Mouse (Mus musculus) liver, embryonic 16.5 days (tissue): Measurements from ENCODE around the gene Prdm5. TPM values are rescaled to one million over a fixed set of nuclear protein-coding genes. Genes with fewer than 3 reads are reported as not detected.

Source experiments
- ATAC-seq: fragments of 200-750 bp; cut with Nextera tagmentation; 2 replicates; pipeline ENCODE4 v1.8.0; 2017; ENCODE audit warnings: low read depth, mild to moderate bottlenecking, moderate number of reproducible peaks, moderate library complexity
- H3K27ac ChIP-seq: fragments of 300-500 bp; sonication (generic); 2 replicates; pipeline ENCODE4 v1.5.1; 2014; ENCODE audit warnings: mild to moderate bottlenecking, low read length
- H3K27me3 ChIP-seq: fragments of 300-500 bp; sonication (generic); 2 replicates; pipeline ENCODE4 v1.6.1; 2014; ENCODE audit warnings: low read depth, low read length, mixed read lengths; ENCODE audit not compliant: control insufficient read depth, insufficient read depth
- H3K36me3 ChIP-seq: fragments of 300-500 bp; sonication (generic); 2 replicates; pipeline ENCODE4 v1.6.1; 2014; ENCODE audit warnings: mild to moderate bottlenecking; ENCODE audit not compliant: control insufficient read depth, insufficient read depth
- H3K4me1 ChIP-seq: fragments of 300-500 bp; sonication (generic); 2 replicates; pipeline ENCODE4 v1.6.1; 2014; ENCODE audit warnings: low read depth, low read length, mixed read lengths; ENCODE audit not compliant: control insufficient read depth
- H3K4me2 ChIP-seq: fragments of 300-500 bp; sonication (generic); 2 replicates; pipeline ENCODE4 v1.6.1; 2014; ENCODE audit warnings: low read depth, low read length, mixed read lengths
- H3K4me3 ChIP-seq: fragments of 300-500 bp; sonication (generic); 2 replicates; pipeline ENCODE4 v1.5.1; 2014; ENCODE audit warnings: low read depth, mild to moderate bottlenecking, low read length
- H3K9ac ChIP-seq: fragments of 300-500 bp; sonication (generic); 2 replicates; pipeline ENCODE4 v1.6.1; 2014; ENCODE audit warnings: low read depth, low read length
- H3K9me3 ChIP-seq: fragments of 300-500 bp; sonication (generic); replicated peaks from 2 replicates; pipeline ENCODE4 v1.6.1; 2016; ENCODE audit warnings: low read length; ENCODE audit not compliant: control insufficient read depth
- WGBS: fragments of 180-500 bp; shearing (Covaris S2); extraction: QIAGEN DNeasy Blood & Tissue Kit; methylation state at CpG from one replicate; pipeline ENCODE4 v1.1.7; 2014; ENCODE audit not compliant: insufficient replicate concordance; 5-methylcytosine and 5-hydroxymethylcytosine counted together
- polyA plus RNA-seq: library from polyadenylated mRNA; unstranded; fragments of >200 nt; fragmentation: Nextera tagmentation; extraction: Ambion mirVana; gene quantifications from 2 replicates; pipeline ENCODE4 v1.2.1, GENCODE M21; 2015

Gene Prdm5
- polyA plus RNA-seq, 1 experiment from 2014 or later = 1.5 TPM

GRCm38 (mm10) chr6:65850221-65850620, 71.4 kb downstream of the Prdm5 start:
- no peak overlapping the region for H3K4me3 ChIP-seq
- no peaks in the 10 kb centered on the region for H3K27me3 ChIP-seq
- no peak overlapping the region for H3K9ac ChIP-seq
- H3K4me1 ChIP-seq = no peaks in the 10 kb centered on the region
- no peak overlapping the region for H3K4me2 ChIP-seq
- 69% methylated on average over 3 of the region's 3 CpGs for WGBS
- no peaks in the 10 kb centered on the region for H3K36me3 ChIP-seq
- no peaks in the 10 kb centered on the region for H3K9me3 ChIP-seq
- H3K27ac ChIP-seq = no peak overlapping the region
- no peak for ATAC-seq

DNA sequence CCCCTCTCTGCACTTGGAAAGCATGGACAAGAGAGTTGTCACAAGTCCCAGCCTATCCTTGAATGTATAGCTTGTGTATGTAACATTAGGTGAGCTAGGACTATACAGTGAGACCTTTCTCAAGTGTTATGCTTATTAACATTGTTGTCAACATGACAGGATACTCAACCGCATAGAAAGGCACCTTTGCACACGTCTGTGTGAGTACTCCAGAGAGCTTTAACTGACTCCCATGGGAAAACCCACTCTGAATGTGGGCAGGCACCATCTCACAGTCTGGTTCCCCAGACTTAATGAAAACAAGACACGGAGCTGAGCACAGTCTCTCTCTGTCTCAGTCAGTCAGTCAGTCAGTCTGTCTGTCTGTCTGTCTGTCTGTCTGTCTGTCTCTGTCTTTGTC, 75.2 kb downstream of the Prdm5 start:
- no peaks in the 10 kb centered on the region for H3K27me3 ChIP-seq
- no peaks in the 10 kb centered on the region for H3K36me3 ChIP-seq
- H3K9ac ChIP-seq = no peak overlapping the region
- H3K27ac ChIP-seq = no peak overlapping the region
- no peaks in the 10 kb centered on the region for H3K9me3 ChIP-seq
- H3K4me2 ChIP-seq = no peak overlapping the region
- WGBS = 60% methylated on average over 3 of the region's 3 CpGs
- no peaks in the 10 kb centered on the region for H3K4me1 ChIP-seq
- ATAC-seq = no peak
- no peak overlapping the region for H3K4me3 ChIP-seq

DNA sequence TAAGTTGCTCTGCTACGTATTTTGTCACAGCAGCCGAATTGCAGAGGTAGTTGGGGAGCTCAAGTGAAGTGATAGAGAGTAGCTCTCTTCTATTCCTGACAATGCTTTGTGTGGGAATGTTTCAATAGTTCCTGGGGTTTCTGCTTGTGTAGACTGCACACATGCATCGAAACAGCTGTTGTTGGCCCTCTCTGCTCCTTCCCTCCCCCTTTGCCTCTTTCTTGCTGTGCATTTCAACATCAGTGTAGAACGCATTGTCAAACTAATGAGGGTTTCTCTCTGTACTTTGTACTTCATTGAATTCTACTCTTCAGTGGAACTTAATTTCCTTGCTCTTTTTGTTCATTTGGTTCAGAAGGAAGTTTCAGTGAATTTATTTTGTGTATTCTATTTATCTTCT, 75.8 kb downstream of the Prdm5 start:
- Histone ChIP-seq H3K9me3 (no peaks in the 10 kb centered on the region), H3K36me3 (no peaks in the 10 kb centered on the region), H3K4me2 (no peak overlapping the region), H3K27me3 (no peaks in the 10 kb centered on the region), H3K27ac (no peak overlapping the region), H3K4me1 (no peaks in the 10 kb centered on the region), H3K4me3 (no peak overlapping the region), H3K9ac (no peak overlapping the region)
- WGBS = 73% methylated on average over 4 of the region's 4 CpGs
- no peak for ATAC-seq

DNA sequence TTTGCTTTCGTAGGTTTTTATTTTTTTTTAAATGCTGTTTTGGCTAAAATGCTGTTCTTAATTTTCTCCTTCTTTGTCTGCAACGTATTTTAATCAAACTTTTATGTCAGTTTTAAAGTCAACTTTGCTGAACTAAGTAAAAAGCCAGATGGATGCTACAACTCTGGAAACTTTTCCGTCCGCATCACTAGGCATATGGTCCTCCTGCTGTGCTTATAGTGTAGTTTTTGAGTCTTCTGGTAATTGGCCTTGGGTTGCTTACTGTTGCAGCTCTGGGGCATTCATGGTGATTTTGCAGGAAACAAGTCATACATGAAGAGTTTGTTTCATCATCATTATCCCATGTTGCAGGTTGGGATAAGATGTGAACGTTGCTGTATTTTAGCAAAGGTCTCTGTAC, 81.8 kb downstream of the Prdm5 start:
- ATAC-seq = no peak
- Histone ChIP-seq H3K4me3 (no peak overlapping the region), H3K9ac (no peak overlapping the region), H3K27me3 (no peaks in the 10 kb centered on the region), H3K27ac (no peak overlapping the region), H3K36me3 (no peaks in the 10 kb centered on the region), H3K9me3 (no peaks in the 10 kb centered on the region), H3K4me2 (no peak overlapping the region), H3K4me1 (no peaks in the 10 kb centered on the region)
- 67% methylated on average over 5 of the region's 5 CpGs for WGBS

DNA sequence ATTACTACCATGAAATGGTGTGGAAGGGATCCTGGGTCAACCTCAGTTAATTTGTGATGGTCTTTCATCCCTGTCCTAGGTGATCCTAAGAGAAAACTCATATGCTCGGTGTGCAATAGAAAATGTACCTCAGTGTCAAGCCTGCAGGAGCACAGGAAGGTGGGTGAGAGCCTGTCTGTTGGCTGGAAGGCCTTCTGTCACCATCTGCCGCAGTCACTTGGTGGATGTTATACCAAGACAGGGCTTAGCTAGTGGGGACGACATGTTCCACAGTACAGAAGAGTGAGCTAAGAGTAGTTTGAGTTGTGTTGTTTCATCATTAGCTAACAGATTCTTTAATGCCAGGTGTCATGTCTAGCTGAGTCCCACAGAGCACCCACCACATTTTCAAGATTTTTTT, 84.0 kb downstream of the Prdm5 start:
- 73% methylated on average over 3 of the region's 3 CpGs for WGBS
- H3K4me2 ChIP-seq = no peak overlapping the region
- H3K27ac ChIP-seq = no peak overlapping the region

GRCm38 (mm10) chr6:65864233-65864632, 85.4 kb downstream of the Prdm5 start:
- no peaks in the 10 kb centered on the region for H3K36me3 ChIP-seq
- H3K4me1 ChIP-seq = no peaks in the 10 kb centered on the region
- 73% methylated on average over 3 of the region's 3 CpGs for WGBS
- no peak overlapping the region for H3K9ac ChIP-seq
- H3K4me3 ChIP-seq = no peak overlapping the region
- no peaks in the 10 kb centered on the region for H3K27me3 ChIP-seq
- H3K27ac ChIP-seq = no peak overlapping the region
- ATAC-seq = no peak
- no peak overlapping the region for H3K4me2 ChIP-seq
- no peaks in the 10 kb centered on the region for H3K9me3 ChIP-seq

More for the DNA sequence above, 84.0 kb downstream of the Prdm5 start:
- H3K36me3 ChIP-seq = no peaks in the 10 kb centered on the region
- H3K9ac ChIP-seq = no peak overlapping the region
- H3K4me1 ChIP-seq = no peaks in the 10 kb centered on the region
- no peak overlapping the region for H3K4me3 ChIP-seq
- ATAC-seq = no peak
- no peaks in the 10 kb centered on the region for H3K9me3 ChIP-seq
- no peaks in the 10 kb centered on the region for H3K27me3 ChIP-seq

- H3K4me3 ChIP-seq = no peak overlapping the region
- H3K27ac ChIP-seq = no peak overlapping the region
- 65% methylated on average over 5 of the region's 5 CpGs for WGBS
- no peaks in the 10 kb centered on the region for H3K36me3 ChIP-seq
- H3K27me3 ChIP-seq = no peaks in the 10 kb centered on the region
- no peak for ATAC-seq
- no peak overlapping the region for H3K9ac ChIP-seq
- H3K4me1 ChIP-seq = no peaks in the 10 kb centered on the region
- no peaks in the 10 kb centered on the region for H3K9me3 ChIP-seq
- no peak overlapping the region for H3K4me2 ChIP-seq
Measured at GRCm38 (mm10) chr6:65864919-65865318, 86.1 kb downstream of the Prdm5 start.

DNA sequence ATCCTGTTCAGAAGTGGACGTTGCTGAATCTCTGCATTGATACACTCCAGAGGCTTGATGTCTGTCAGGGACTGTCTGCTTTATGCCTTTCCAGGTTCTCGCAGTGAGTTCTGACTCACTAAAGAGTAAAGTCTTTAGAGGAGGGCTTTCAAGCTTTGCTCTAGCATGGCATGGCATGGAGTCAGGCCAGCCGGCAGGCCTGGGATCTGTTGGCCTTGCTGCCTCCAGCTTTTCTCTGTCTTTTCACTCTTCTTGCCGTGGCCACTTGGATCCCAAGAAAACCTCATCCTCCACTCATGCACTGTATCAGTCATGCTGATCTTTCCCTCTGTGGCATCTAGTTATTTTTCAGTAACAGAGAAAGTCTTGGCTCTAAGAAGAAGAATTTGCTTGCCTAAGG, 87.1 kb downstream of the Prdm5 start:
- ATAC-seq = no peak
- Histone ChIP-seq H3K4me1 (no peaks in the 10 kb centered on the region), H3K4me3 (no peak overlapping the region), H3K4me2 (no peak overlapping the region), H3K27me3 (no peaks in the 10 kb centered on the region), H3K27ac (no peak overlapping the region), H3K9ac (no peak overlapping the region), H3K9me3 (no peaks in the 10 kb centered on the region), H3K36me3 (no peaks in the 10 kb centered on the region)
- WGBS = 71% methylated on average over 4 of the region's 4 CpGs

GRCm38 (mm10) chr6:65871754-65872278, 93.0 kb downstream of the Prdm5 start:
- WGBS = 67% methylated on average over 6 of the region's 6 CpGs
- no peak overlapping the region for H3K27ac ChIP-seq
- H3K4me1 ChIP-seq = no peaks in the 10 kb centered on the region
- H3K9me3 ChIP-seq = no peaks in the 10 kb centered on the region
- no peak for ATAC-seq
- no peak overlapping the region for H3K4me2 ChIP-seq
- H3K27me3 ChIP-seq = no peaks in the 10 kb centered on the region
- no peak overlapping the region for H3K4me3 ChIP-seq
- no peak overlapping the region for H3K9ac ChIP-seq
- no peaks in the 10 kb centered on the region for H3K36me3 ChIP-seq
